16 mouse cellular contexts compared by ENCODE assay signal in the genomic region with DNA sequence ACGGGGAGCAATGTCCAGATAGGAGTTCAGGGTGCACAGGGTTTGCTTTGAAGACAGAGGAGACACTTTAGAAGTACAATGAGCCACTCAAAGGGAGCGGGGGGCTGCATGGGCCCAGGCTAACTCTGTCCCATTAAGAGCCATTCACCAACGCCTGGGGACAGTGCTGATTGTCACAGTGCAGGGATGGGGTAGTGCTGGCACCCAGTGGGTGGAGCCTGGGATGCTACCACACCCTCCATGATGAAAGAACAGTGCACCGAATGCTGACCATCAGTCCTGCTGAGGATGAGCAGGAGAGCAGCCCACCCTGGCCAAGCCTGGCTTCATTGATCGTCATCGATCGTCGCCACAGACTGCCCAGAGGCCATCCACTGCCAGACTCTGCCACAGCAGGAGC. TPM values are rescaled to one million over a fixed set of nuclear protein-coding genes. Genes with fewer than 3 reads are reported as not detected.
DNase-seq lines count a peak whose midpoint lies in the region; ATAC-seq lines count a peak whose summit lies in the region.
"Had no signal": no experiment of that assay in that cellular context is flagged by ENCODE, and none has a peak within 500 bp of the region (broad histone marks: within the 10 kb centered on the region; RNA-seq: fewer than 3 reads in every experiment).

No protein-coding gene starts in this region.

- ATAC-seq in forebrain, embryonic 13.5 days = 0 out of 2 replicates have a peak, but pooled peaks have one; percentile 10
- no peak for ATAC-seq in forebrain, embryonic 12.5 days (ENCODE audit: low FRiP score)
- ATAC-seq in forebrain, embryonic 14.5 days = peak; percentile 27; the same call in 1 of the 2 replicates
- ATAC-seq in hindbrain, embryonic 12.5 days (ENCODE audit: low FRiP score) = no peak
- ATAC-seq in midbrain, embryonic 12.5 days (ENCODE audit: low FRiP score, low read depth) = peak; percentile 41; the same call in 1 of the 2 replicates
- no peak for ATAC-seq in liver, embryonic 12.5 days
- ATAC-seq in liver, embryonic 11.5 days (replicated peaks; ENCODE audit: low FRiP score) = no peak

- H3K27me3 ChIP-seq in forebrain, embryonic 13.5 days = no peaks in the 10 kb centered on the region
- H3K27me3 ChIP-seq in forebrain, embryonic 12.5 days = no peaks in the 10 kb centered on the region
- no peaks in the 10 kb centered on the region for H3K27me3 ChIP-seq in forebrain, embryonic 14.5 days (replicated peaks; ENCODE audit: control insufficient read depth, insufficient read depth, low read length)
- no peaks in the 10 kb centered on the region for H3K27me3 ChIP-seq in hindbrain, embryonic 12.5 days
- no peaks in the 10 kb centered on the region for H3K27me3 ChIP-seq in midbrain, embryonic 12.5 days
- H3K27me3 ChIP-seq in liver, embryonic 12.5 days (replicated peaks) = no peaks in the 10 kb centered on the region
- H3K27me3 ChIP-seq in liver, embryonic 11.5 days (replicated peaks; ENCODE audit: control insufficient read depth, insufficient read depth, low read length) = no peaks in the 10 kb centered on the region

- H3K4me2 ChIP-seq in forebrain, embryonic 13.5 days = no peak overlapping the region
- no peak overlapping the region for H3K4me2 ChIP-seq in forebrain, embryonic 12.5 days
- no peak overlapping the region for H3K4me2 ChIP-seq in forebrain, embryonic 14.5 days (ENCODE audit: low read length)
- H3K4me2 ChIP-seq in hindbrain, embryonic 12.5 days (replicated peaks) = no peak overlapping the region
- no peak overlapping the region for H3K4me2 ChIP-seq in midbrain, embryonic 12.5 days (replicated peaks)
- H3K4me2 ChIP-seq in liver, embryonic 12.5 days = no peak overlapping the region
- no peak overlapping the region for H3K4me2 ChIP-seq in liver, embryonic 11.5 days

- no peaks in the 10 kb centered on the region for H3K9me3 ChIP-seq in forebrain, embryonic 13.5 days (replicated peaks)
- no peaks in the 10 kb centered on the region for H3K9me3 ChIP-seq in forebrain, embryonic 12.5 days
- H3K9me3 ChIP-seq in forebrain, embryonic 14.5 days (replicated peaks; ENCODE audit: control insufficient read depth, low read length) = no peaks in the 10 kb centered on the region
- no peaks in the 10 kb centered on the region for H3K9me3 ChIP-seq in hindbrain, embryonic 12.5 days (replicated peaks)
- H3K9me3 ChIP-seq in midbrain, embryonic 12.5 days = no peaks in the 10 kb centered on the region
- H3K9me3 ChIP-seq in liver, embryonic 12.5 days (replicated peaks) = no peaks in the 10 kb centered on the region
- no peaks in the 10 kb centered on the region for H3K9me3 ChIP-seq in liver, embryonic 11.5 days (ENCODE audit: control insufficient read depth, low read length)
- H3K9me3 ChIP-seq: heart, embryonic 10.5 days had no signal

- H3K9ac ChIP-seq in forebrain, embryonic 13.5 days = no peak overlapping the region
- H3K9ac ChIP-seq in forebrain, embryonic 12.5 days = no peak overlapping the region
- H3K9ac ChIP-seq in forebrain, embryonic 14.5 days (ENCODE audit: low read length) = no peak overlapping the region
- no peak overlapping the region for H3K9ac ChIP-seq in hindbrain, embryonic 12.5 days
- no peak overlapping the region for H3K9ac ChIP-seq in midbrain, embryonic 12.5 days (replicated peaks)
- H3K9ac ChIP-seq in liver, embryonic 12.5 days = no peak overlapping the region
- H3K9ac ChIP-seq in liver, embryonic 11.5 days (ENCODE audit: low read depth, low read length) = no peak overlapping the region

- H3K4me3 ChIP-seq in forebrain, embryonic 13.5 days = no peak overlapping the region
- no peak overlapping the region for H3K4me3 ChIP-seq in forebrain, embryonic 12.5 days (replicated peaks)
- no peak overlapping the region for H3K4me3 ChIP-seq in forebrain, embryonic 14.5 days (ENCODE audit: low read depth, low read length)
- no peak overlapping the region for H3K4me3 ChIP-seq in hindbrain, embryonic 12.5 days
- H3K4me3 ChIP-seq in midbrain, embryonic 12.5 days = no peak overlapping the region
- H3K4me3 ChIP-seq in liver, embryonic 12.5 days = no peak overlapping the region
- H3K4me3 ChIP-seq in liver, embryonic 11.5 days (ENCODE audit: low read depth, low read length) = no peak overlapping the region
- H3K4me3 ChIP-seq: heart, embryonic 10.5 days had no signal

- no peak overlapping the region for H3K27ac ChIP-seq in forebrain, embryonic 13.5 days
- no peak overlapping the region for H3K27ac ChIP-seq in forebrain, embryonic 12.5 days
- H3K27ac ChIP-seq in forebrain, embryonic 14.5 days (ENCODE audit: low read depth, low read length) = no peak overlapping the region
- 0 out of 2 replicates have a peak overlapping the region, but pooled peaks have one; percentile 1 for H3K27ac ChIP-seq in hindbrain, embryonic 12.5 days
- peak overlapping the region; percentile 65 for H3K27ac ChIP-seq in midbrain, embryonic 12.5 days (replicated peaks)
- no peak overlapping the region for H3K27ac ChIP-seq in liver, embryonic 12.5 days
- H3K27ac ChIP-seq in liver, embryonic 11.5 days (ENCODE audit: low read depth, low read length) = no peak overlapping the region
- H3K27ac ChIP-seq: heart, embryonic 10.5 days had no signal

- peaks cover 31% of the 10 kb centered on the region for H3K4me1 ChIP-seq in forebrain, embryonic 13.5 days
- peaks cover 38% of the 10 kb centered on the region for H3K4me1 ChIP-seq in forebrain, embryonic 12.5 days
- H3K4me1 ChIP-seq in forebrain, embryonic 14.5 days (ENCODE audit: control insufficient read depth, insufficient read depth, low read length) = 0 out of 2 replicates have a peak, but pooled peaks cover 3% of the 10 kb centered on the region
- peaks cover 38% of the 10 kb centered on the region for H3K4me1 ChIP-seq in hindbrain, embryonic 12.5 days
- H3K4me1 ChIP-seq in midbrain, embryonic 12.5 days = peaks cover 34% of the 10 kb centered on the region
- 0 out of 2 replicates have a peak, but pooled peaks cover 2% of the 10 kb centered on the region for H3K4me1 ChIP-seq in liver, embryonic 12.5 days
- no peaks in the 10 kb centered on the region for H3K4me1 ChIP-seq in liver, embryonic 11.5 days (replicated peaks; ENCODE audit: control insufficient read depth, insufficient read depth, low read length)

- no peaks in the 10 kb centered on the region for H3K36me3 ChIP-seq in forebrain, embryonic 13.5 days (ENCODE audit: poor library complexity, severe bottlenecking)
- no peaks in the 10 kb centered on the region for H3K36me3 ChIP-seq in forebrain, embryonic 12.5 days (replicated peaks)
- no peaks in the 10 kb centered on the region for H3K36me3 ChIP-seq in forebrain, embryonic 14.5 days (ENCODE audit: control insufficient read depth, insufficient read depth, low read length)
- H3K36me3 ChIP-seq in hindbrain, embryonic 12.5 days = no peaks in the 10 kb centered on the region
- no peaks in the 10 kb centered on the region for H3K36me3 ChIP-seq in midbrain, embryonic 12.5 days
- H3K36me3 ChIP-seq in liver, embryonic 12.5 days = no peaks in the 10 kb centered on the region
- H3K36me3 ChIP-seq in liver, embryonic 11.5 days (ENCODE audit: control insufficient read depth, insufficient read depth, low read length) = no peaks in the 10 kb centered on the region
- H3K36me3 ChIP-seq: heart, embryonic 10.5 days had no signal

- DNase-seq in forebrain, embryonic 14.5 days (ENCODE audit: low spot score) = no peak
- DNase-seq in heart, postnatal 14 days = no peak
- no peak for DNase-seq in liver, embryonic 11.5 days (ENCODE audit: low spot score)
- DNase-seq: B cell, adult 2 months; cerebellum, postnatal 10 days; kidney, adult 18-20 months; kidney, postnatal 10 days; lung, postnatal 10 days; thymus, postnatal 25 days had no signal

- intact Hi-C loops in heart, postnatal 14 days (cut with DNase I) = no loop called here

- whole genome bisulfite sequencing in forebrain, embryonic 13.5 days = 46% methylated on average over 8 of the region's 8 CpGs
- 60% methylated on average over 8 of the region's 8 CpGs for WGBS in forebrain, embryonic 12.5 days
- WGBS in forebrain, embryonic 14.5 days = 67% methylated on average over 8 of the region's 8 CpGs
- 69% methylated on average over 8 of the region's 8 CpGs for WGBS in hindbrain, embryonic 12.5 days
- WGBS in midbrain, embryonic 12.5 days = 59% methylated on average over 8 of the region's 8 CpGs
- 75% methylated on average over 8 of the region's 8 CpGs for WGBS in liver, embryonic 12.5 days (ENCODE audit: insufficient replicate concordance)
- 83% methylated on average over 8 of the region's 8 CpGs for WGBS in liver, embryonic 11.5 days

RNA-seq across cellular contexts. Expression of gene Atp9a, which starts 11.0 kb away (rescaled TPM):
- polyA plus RNA-seq in forebrain, embryonic 13.5 days (2015; fragmentation: Nextera tagmentation; extraction: Ambion mirVana) = 35.2 and 37.1 TPM in 2 replicates
- polyA plus RNA-seq in forebrain, embryonic 12.5 days (2016; fragmentation: Nextera tagmentation; extraction: Ambion mirVana) = 27.6 and 28.3 TPM in 2 replicates
- 42.4 and 46.2 TPM in 2 replicates for polyA plus RNA-seq in forebrain, embryonic 14.5 days (2014; fragmentation: Nextera tagmentation; extraction: Ambion mirVana)
- 50.8 and 54.2 TPM in 2 replicates for polyA plus RNA-seq in hindbrain, embryonic 12.5 days (2016; fragmentation: Nextera tagmentation; extraction: Ambion mirVana)
- polyA plus RNA-seq in midbrain, embryonic 12.5 days (2016; fragmentation: Nextera tagmentation; extraction: Ambion mirVana) = 41.0 and 42.9 TPM in 2 replicates
- 3.7 and 4.3 TPM in 2 replicates for polyA plus RNA-seq in liver, embryonic 12.5 days (2016; fragmentation: Nextera tagmentation; extraction: Ambion mirVana)
- total RNA-seq in heart, postnatal 14 days (2021) = 10 to 100 TPM; 45.9 to 46.2 TPM
- 4.4 and 5.5 TPM in 2 replicates for polyA plus RNA-seq in liver, embryonic 11.5 days (2014; fragmentation: Nextera tagmentation; extraction: Ambion mirVana)

RNA-seq across cellular contexts. Expression of gene Sall4, which starts 36.5 kb away (rescaled TPM):
- 2.3 and 3.2 TPM in 2 replicates for polyA plus RNA-seq in forebrain, embryonic 13.5 days (2015; fragmentation: Nextera tagmentation; extraction: Ambion mirVana)
- polyA plus RNA-seq in forebrain, embryonic 12.5 days (2016; fragmentation: Nextera tagmentation; extraction: Ambion mirVana) = 4.6 and 6.9 TPM in 2 replicates
- polyA plus RNA-seq in forebrain, embryonic 14.5 days (2014; fragmentation: Nextera tagmentation; extraction: Ambion mirVana) = 0.71 and 1.1 TPM in 2 replicates
- polyA plus RNA-seq in hindbrain, embryonic 12.5 days (2016; fragmentation: Nextera tagmentation; extraction: Ambion mirVana) = 2.3 and 3.2 TPM in 2 replicates
- 14.1 and 17.4 TPM in 2 replicates for polyA plus RNA-seq in midbrain, embryonic 12.5 days (2016; fragmentation: Nextera tagmentation; extraction: Ambion mirVana)
- polyA plus RNA-seq in liver, embryonic 12.5 days (2016; fragmentation: Nextera tagmentation; extraction: Ambion mirVana) = 8.5 and 9.3 TPM in 2 replicates
- total RNA-seq in heart, postnatal 14 days (2021) = 1 to 10 TPM; 1.6 to 2.7 TPM
- polyA plus RNA-seq in liver, embryonic 11.5 days (2014; fragmentation: Nextera tagmentation; extraction: Ambion mirVana) = 14.2 and 17.2 TPM in 2 replicates
- total RNA-seq: megakaryocyte progenitor cell, adult 5-6 weeks had no signal

Comparison
In these comparisons a context has a peak if more than half of its experiments do, and no peak if none do; other contexts are left out.
1. ATAC-seq: peak in forebrain, embryonic 13.5 days (single experiment), forebrain, embryonic 14.5 days (single experiment) and midbrain, embryonic 12.5 days (single experiment); none in forebrain, embryonic 12.5 days (single experiment), hindbrain, embryonic 12.5 days (single experiment), liver, embryonic 12.5 days (single experiment) and liver, embryonic 11.5 days (single experiment).
2. H3K27ac ChIP-seq: peak in hindbrain, embryonic 12.5 days (single experiment) and midbrain, embryonic 12.5 days (single experiment); none in forebrain, embryonic 13.5 days (single experiment), forebrain, embryonic 12.5 days (single experiment), forebrain, embryonic 14.5 days (single experiment), liver, embryonic 12.5 days (single experiment) and liver, embryonic 11.5 days (single experiment).